Mouse (Mus musculus): Measurements from ENCODE around the gene Olfr1360. TPM values are rescaled to one million over a fixed set of nuclear protein-coding genes. Genes with fewer than 3 reads are reported as not detected.
A peak's percentile ranks its signal among the peaks of the same experiment; 100 is the strongest.

Gene Olfr1360
- polyA plus RNA-seq, 1 experiment from 2014 or later, result not detected

GRCm38 (mm10) chr13:21714725-21715124, 37.5 kb upstream of the Olfr1360 start:
- no peaks in the 10 kb centered on the region for H3K9me3 ChIP-seq (ENCODE audit: low read length)
- no peaks in the 10 kb centered on the region for H3K36me3 ChIP-seq (replicated peaks; ENCODE audit: insufficient read depth, low read length)
- peak overlapping the region; percentile 45 for H3K4me3 ChIP-seq (ENCODE audit: low read depth, low read length)
- no peak for ATAC-seq
- peak overlapping the region; percentile 88 for H3K27ac ChIP-seq (ENCODE audit: low read depth)
- H3K9ac ChIP-seq (replicated peaks), result peak overlapping the region; percentile 77
- no peaks in the 10 kb centered on the region for H3K27me3 ChIP-seq (ENCODE audit: insufficient read depth, low read length)
- WGBS (ENCODE audit: insufficient replicate concordance), result under 1% methylated on average over 7 of the region's 7 CpGs
- H3K4me2 ChIP-seq (ENCODE audit: low read depth, low read length), result peak overlapping the region; percentile 72
- peaks cover 25% of the 10 kb centered on the region for H3K4me1 ChIP-seq (ENCODE audit: insufficient read depth)
- TF ChIP-seq EP300 (IDR thresholded peaks at IDR 0.05; ENCODE audit: low read depth) (no peak; the same call in 1 of the 2 replicates), CTCF (IDR thresholded peaks at IDR 0.05; ENCODE audit: low read depth) (peak; percentile 96)
- DNase-seq, result peak; percentile 72

- H3K36me3 ChIP-seq (replicated peaks; ENCODE audit: insufficient read depth, low read length), result no peaks in the 10 kb centered on the region
- ATAC-seq (no peak), DNase-seq (no peak)
- H3K4me1 ChIP-seq (ENCODE audit: insufficient read depth), result peaks cover 14% of the 10 kb centered on the region
- H3K9ac ChIP-seq (replicated peaks), result peak overlapping the region; percentile 28; the same call in 1 of the 2 replicates
- H3K27ac ChIP-seq (ENCODE audit: low read depth), result no peak overlapping the region
- peak overlapping the region; percentile 76 for H3K4me2 ChIP-seq (ENCODE audit: low read depth, low read length)
- no peak for TF ChIP-seq CTCF (IDR thresholded peaks at IDR 0.05; ENCODE audit: low read depth)
- peak; percentile 54 for TF ChIP-seq EP300 (IDR thresholded peaks at IDR 0.05; ENCODE audit: low read depth)
- H3K9me3 ChIP-seq (ENCODE audit: low read length), result no peaks in the 10 kb centered on the region
- no peaks in the 10 kb centered on the region for H3K27me3 ChIP-seq (ENCODE audit: insufficient read depth, low read length)
- H3K4me3 ChIP-seq (ENCODE audit: low read depth, low read length), result peak overlapping the region; percentile 62; the same call in 1 of the 2 replicates
- 25% methylated on average over 4 of the region's 4 CpGs for WGBS (ENCODE audit: insufficient replicate concordance)
Measured at GRCm38 (mm10) chr13:21711698-21712097, 34.5 kb upstream of the Olfr1360 start.

- Histone ChIP-seq H3K9me3 (ENCODE audit: low read length) (no peaks in the 10 kb centered on the region), H3K4me3 (ENCODE audit: low read depth, low read length) (peak overlapping the region; percentile 62), H3K36me3 (replicated peaks; ENCODE audit: insufficient read depth, low read length) (no peaks in the 10 kb centered on the region), H3K27me3 (ENCODE audit: insufficient read depth, low read length) (no peaks in the 10 kb centered on the region), H3K9ac (replicated peaks) (peak overlapping the region; percentile 28), H3K4me1 (ENCODE audit: insufficient read depth) (peaks cover 14% of the 10 kb centered on the region), H3K27ac (ENCODE audit: low read depth) (no peak overlapping the region), H3K4me2 (ENCODE audit: low read depth, low read length) (peak overlapping the region; percentile 76)
- TF ChIP-seq EP300 (IDR thresholded peaks at IDR 0.05; ENCODE audit: low read depth), result no peak
- TF ChIP-seq CTCF (IDR thresholded peaks at IDR 0.05; ENCODE audit: low read depth), result no peak
- DNase-seq (peak; percentile 82), ATAC-seq (peak; percentile 66)
- 1% methylated on average over 22 of the region's 22 CpGs for WGBS (ENCODE audit: insufficient replicate concordance)
Measured at GRCm38 (mm10) chr13:21710821-21711525, 33.8 kb upstream of the Olfr1360 start.

- peak overlapping the region; percentile 76 for H3K4me2 ChIP-seq (ENCODE audit: low read depth, low read length)
- ATAC-seq (peak; percentile 83), DNase-seq (peak; percentile 91)
- no peaks in the 10 kb centered on the region for H3K36me3 ChIP-seq (replicated peaks; ENCODE audit: insufficient read depth, low read length)
- under 1% methylated on average over 32 of the region's 32 CpGs for WGBS (ENCODE audit: insufficient replicate concordance)
- TF ChIP-seq EP300 (IDR thresholded peaks at IDR 0.05; ENCODE audit: low read depth) (peak; percentile 44), CTCF (IDR thresholded peaks at IDR 0.05; ENCODE audit: low read depth) (peak; percentile 88)
- H3K9me3 ChIP-seq (ENCODE audit: low read length), result no peaks in the 10 kb centered on the region
- peak overlapping the region; percentile 82 for H3K27ac ChIP-seq (ENCODE audit: low read depth)
- peaks cover 10% of the 10 kb centered on the region for H3K4me1 ChIP-seq (ENCODE audit: insufficient read depth)
- peak overlapping the region; percentile 62 for H3K4me3 ChIP-seq (ENCODE audit: low read depth, low read length)
- H3K9ac ChIP-seq (replicated peaks), result peak overlapping the region; percentile 67
- no peaks in the 10 kb centered on the region for H3K27me3 ChIP-seq (ENCODE audit: insufficient read depth, low read length)
Measured at GRCm38 (mm10) chr13:21710031-21710711, 33.0 kb upstream of the Olfr1360 start.

GRCm38 (mm10) chr13:21706669-21707068, 29.5 kb upstream of the Olfr1360 start:
- Histone ChIP-seq H3K4me2 (ENCODE audit: low read depth, low read length) (no peak overlapping the region), H3K9ac (replicated peaks) (no peak overlapping the region), H3K36me3 (replicated peaks; ENCODE audit: insufficient read depth, low read length) (no peaks in the 10 kb centered on the region), H3K4me1 (ENCODE audit: insufficient read depth) (peaks cover 6% of the 10 kb centered on the region; the same call in 1 of the 2 replicates), H3K27me3 (ENCODE audit: insufficient read depth, low read length) (no peaks in the 10 kb centered on the region), H3K27ac (ENCODE audit: low read depth) (no peak overlapping the region), H3K9me3 (ENCODE audit: low read length) (no peaks in the 10 kb centered on the region), H3K4me3 (ENCODE audit: low read depth, low read length) (no peak overlapping the region)
- ATAC-seq (no peak), DNase-seq (no peak)
- 59% methylated on average over 4 of the region's 4 CpGs for WGBS (ENCODE audit: insufficient replicate concordance)
- TF ChIP-seq EP300 (IDR thresholded peaks at IDR 0.05; ENCODE audit: low read depth) (no peak), CTCF (IDR thresholded peaks at IDR 0.05; ENCODE audit: low read depth) (no peak)

- no peaks in the 10 kb centered on the region for H3K27me3 ChIP-seq (ENCODE audit: insufficient read depth, low read length)
- no peaks in the 10 kb centered on the region for H3K36me3 ChIP-seq (replicated peaks; ENCODE audit: insufficient read depth, low read length)
- no peaks in the 10 kb centered on the region for H3K9me3 ChIP-seq (ENCODE audit: low read length)
- ATAC-seq (no peak), DNase-seq (no peak)
- H3K4me1 ChIP-seq (ENCODE audit: insufficient read depth), result no peaks in the 10 kb centered on the region
- H3K9ac ChIP-seq (replicated peaks), result no peak within 1 kb of the TSS
- no peak within 1 kb of the TSS for H3K27ac ChIP-seq (ENCODE audit: low read depth)
- H3K4me3 ChIP-seq (ENCODE audit: low read depth, low read length), result no peak within 1 kb of the TSS
- TF ChIP-seq EP300 (IDR thresholded peaks at IDR 0.05; ENCODE audit: low read depth) (no peak), CTCF (IDR thresholded peaks at IDR 0.05; ENCODE audit: low read depth) (no peak)
- H3K4me2 ChIP-seq (ENCODE audit: low read depth, low read length), result no peak within 1 kb of the TSS
Measured at GRCm38 (mm10) chr13:21697811-21698210, 20.6 kb upstream of the Olfr1360 start, which contains the start of gene Olfr1359. Gene Olfr1359, plus strand, starts transcription at chr13:21698111.

Measured in liver, postnatal 0 days (tissue).